Mouse (Mus musculus) kidney, adult 18-20 months (tissue): ENCODE data around the gene Txndc16.

Experiments used
- DNase-seq: peaks from one replicate; pipeline ENCODE4 v3.0.0; 2021

Txndc16 gene

DNA sequence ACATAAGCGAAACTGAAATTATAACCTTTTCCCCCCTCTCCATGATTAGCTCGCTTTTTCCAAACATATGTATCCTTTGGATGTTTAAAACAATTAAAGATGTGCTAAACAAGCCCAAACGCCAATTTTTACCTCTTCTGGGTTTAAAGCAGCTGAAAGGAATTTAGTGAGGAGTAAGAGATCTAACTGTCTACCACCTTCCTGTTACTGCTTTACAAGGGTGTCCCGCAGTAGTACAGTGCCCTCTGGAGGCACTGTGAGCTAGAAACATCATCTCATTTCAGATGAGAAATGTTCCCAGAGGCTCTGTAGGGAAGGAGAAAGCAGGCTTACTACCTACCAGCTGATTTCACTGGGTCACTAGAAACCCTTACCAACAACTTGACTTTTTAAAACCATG lies 77.6 kb downstream of the Txndc16 start:
- DNase-seq: peak; percentile 22

DNA sequence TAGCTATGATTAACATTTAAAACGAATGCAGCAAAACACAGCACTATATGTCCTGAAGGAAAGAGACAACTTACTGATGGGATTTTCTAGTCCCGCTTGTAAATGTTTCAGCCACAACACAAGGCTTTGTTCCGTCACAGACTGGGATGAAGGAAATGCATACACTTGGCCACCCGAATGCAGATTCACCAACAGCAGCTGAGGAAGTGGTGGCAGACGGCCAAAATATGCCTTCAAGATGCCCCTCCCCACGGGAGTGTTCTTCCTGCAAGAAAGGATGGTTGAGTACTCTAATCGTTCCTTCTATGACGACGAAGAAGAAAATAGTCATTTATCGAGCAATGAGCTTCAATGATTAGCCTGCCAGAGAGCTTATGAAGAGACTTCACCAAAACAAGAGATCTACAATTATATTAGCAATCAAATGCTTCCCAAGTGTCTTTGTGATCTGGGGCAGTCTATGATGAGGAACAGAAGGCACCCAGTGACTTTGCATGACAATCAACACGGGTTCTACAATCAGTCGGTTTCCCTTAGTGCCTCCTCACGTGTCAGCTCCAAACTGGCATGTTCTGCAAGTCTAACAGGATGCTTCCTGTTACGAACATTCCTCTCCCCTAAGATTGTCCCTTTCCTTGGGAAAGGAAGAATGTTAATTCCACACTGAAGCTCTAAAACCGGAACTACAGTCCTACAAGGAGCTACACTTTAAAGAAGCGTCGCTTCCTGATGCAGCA lies 79.6 kb downstream of the Txndc16 start:
- no peak for DNase-seq

DNA sequence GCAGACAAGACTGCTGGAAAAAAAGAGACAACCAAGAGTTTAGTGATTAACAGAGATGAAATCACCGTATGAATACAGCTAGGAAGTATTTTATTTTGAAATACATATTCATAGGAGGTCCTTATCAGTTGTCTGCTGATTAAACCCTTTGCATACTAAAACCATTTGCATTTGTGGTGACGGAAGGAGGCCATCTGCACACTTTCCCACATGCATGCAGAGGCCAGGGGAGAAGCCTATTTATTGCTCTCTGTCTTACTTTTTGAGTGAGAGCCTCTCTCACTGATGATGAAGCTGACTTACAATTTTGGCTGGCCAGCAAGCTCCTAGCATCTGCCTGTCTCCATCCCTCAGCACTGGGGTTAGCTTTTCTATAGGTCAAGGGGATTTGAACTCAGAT lies 84.2 kb downstream of the Txndc16 start:
- DNase-seq: no peak

DNA sequence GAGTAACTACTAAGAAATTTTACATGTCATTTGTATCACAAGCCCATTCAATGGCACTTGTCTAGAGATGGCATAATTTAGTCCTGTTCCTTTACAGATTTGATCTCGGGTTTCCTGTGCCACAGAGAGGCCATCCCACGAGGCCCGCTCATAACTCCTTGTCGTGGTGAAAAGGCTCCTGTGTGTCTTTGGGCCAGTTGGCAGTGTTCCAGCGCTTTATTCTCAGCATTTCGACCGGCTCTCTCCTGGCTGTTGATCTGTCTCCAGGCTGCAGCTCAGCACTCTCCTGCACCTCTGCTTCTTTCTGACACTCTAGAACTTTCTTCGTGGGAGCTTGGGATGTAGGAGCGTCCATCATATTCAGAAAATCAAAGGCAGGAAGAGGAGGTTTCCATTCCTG lies 84.6 kb downstream of the Txndc16 start:
- no peak for DNase-seq

DNA sequence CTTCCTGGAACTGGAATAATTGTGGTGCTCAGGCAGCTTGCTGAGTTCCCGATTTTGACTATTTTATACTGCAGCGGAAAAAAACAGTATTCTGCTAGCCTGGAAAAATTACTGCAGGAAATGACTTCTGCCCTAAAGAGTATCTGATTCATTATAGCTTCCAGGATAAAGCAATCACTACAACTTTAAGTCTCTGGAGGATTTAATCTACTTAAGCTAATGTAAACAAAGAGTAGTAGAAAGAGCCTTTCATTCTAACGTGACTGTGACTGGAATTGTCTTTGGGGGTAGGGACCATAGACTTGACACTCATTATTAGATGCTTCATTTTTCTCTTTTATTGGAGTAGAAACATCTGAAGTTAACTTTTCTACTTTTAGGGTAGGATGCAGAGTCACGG lies 101.8 kb downstream of the Txndc16 start:
- no peak for DNase-seq

DNA sequence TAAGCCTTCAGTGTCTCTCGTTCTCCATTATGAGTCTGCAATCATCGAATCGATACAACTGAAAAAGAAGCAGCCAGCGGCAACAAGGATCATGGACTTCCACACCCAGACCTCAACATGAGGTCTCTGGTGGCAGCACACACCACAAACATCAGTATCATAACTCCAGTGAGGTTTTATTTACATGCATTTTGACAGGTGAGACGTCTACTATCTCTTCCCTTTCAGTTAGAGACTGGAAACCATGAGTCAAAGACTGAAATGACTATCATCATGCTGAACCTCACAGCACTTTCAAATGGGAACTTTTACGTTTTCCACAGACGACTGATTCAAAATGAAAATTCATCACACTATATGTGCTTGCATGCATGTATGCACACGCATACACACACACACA lies 117.9 kb downstream of the Txndc16 start:
- DNase-seq: no peak

DNA sequence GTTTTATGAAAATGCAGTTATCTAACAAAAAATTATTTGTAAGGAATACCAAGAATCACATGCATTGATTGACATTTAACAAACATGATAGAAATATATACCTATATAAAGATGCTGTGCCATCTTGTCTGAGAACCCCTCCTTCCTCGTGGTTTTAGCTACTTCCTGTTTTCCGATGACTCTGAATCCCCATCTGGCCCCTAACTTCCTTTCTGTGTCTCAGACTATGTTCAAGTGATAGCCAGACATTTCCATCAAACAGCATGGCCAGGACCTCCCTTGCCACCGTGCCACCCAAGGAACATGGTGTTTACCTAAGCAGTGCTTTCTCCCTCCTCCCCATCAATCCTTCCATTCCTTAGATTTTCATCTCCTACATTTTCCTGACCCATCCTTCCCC lies 127.8 kb downstream of the Txndc16 start:
- no peak for DNase-seq

DNA sequence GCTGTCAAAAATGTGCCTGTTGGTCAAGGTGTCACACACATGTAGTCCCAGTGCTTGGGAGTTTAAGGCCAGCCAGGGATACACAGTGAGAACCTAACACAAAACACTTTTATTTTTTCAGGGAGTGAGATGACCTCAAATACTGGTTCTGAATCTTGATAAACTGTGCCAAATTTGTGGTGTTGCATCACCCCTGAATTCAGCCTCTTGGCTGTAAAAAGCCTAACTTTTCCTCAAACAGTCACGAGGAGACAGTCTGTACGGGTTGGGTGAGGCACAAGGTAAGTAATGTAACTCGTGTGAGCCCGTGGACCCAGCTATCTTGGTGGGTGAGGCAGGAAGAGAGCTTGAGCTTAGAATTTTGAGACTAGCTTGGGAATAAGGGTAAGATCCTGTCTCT lies 130.1 kb downstream of the Txndc16 start:
- DNase-seq: no peak

DNA sequence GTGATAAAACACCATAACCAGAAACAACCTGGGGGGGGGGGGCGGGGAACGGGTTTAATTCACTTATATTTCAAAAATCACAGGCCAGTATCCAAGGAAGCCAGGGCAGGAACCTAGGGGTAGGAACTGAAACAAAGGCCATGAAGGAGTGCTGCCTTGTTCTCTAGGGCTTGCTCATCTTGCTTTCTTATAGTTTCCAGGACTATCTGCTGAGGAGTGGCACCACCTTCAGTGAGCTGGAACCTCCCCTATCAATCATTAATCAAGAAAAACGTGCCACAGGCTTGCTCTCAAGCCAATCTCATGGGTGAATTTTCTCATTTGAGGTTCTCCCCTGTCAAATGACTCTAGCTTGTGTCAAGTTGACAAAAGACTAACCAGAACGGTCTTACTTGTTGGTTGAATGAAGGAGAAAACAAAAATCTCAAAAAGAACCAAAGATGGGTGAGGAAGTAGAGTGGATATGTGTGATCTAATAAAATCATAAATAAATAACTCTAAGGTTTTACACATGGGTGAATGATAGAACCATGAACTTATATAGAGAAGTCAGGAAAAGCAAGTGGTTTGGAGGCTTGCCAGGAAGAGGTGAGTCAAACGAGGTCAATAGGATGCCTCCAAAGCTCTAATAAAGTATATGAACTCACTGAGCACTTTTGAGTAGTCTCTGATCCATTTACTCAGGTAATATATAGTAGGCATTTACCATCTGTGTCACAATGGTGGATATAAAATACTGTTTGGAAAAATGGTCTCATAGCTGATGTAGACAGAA lies 134.3 kb downstream of the Txndc16 start:
- DNase-seq: no peak

DNA sequence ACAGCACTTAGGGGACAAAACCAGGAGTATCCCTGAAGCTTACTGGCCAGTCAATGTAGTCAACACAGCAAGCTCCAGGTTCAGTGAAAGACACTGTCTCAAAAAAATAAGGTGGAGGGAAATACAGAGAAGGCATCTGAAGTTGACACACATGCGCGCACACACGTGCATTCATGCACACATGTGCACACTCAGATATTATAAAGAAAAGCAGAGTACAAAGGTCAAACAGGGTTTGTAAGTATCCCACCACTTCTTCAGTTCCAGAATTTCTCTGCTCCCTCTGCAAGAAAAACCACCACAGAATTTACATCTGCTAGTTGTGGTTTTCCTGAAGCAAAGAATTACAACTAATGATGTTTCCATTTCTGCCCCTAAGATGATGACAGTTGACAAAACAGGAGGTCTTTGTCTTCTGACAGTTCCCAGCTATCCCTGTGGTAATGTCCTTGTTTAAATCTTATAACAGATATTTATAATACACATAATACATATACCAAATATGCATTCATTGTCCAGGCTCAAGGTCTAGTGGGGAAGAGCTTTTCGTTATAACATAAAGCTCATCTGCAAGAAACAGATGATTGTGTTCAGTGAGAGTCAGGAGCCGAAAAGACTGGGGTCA lies 135.4 kb downstream of the Txndc16 start:
- DNase-seq: no peak

DNA sequence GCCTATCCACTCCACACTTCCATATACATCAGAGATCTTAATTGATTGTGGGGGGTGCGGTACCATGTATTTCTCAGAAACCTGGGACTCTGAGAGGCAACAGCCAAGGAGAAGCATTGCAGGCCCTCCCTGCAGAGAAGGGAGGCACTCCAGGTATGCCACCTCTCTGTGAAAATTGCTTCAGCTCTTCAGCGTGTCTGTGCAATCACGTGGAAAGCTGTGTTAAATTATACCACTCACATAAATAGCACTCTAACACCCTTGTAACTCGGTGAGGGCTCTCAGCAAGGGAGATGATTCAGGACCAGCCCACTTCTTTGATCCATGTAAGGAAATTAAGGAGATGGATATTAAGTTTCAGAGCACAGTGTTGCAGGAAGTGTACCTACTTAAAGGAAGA lies 136.6 kb downstream of the Txndc16 start:
- no peak for DNase-seq
